ENCODE assay signal across 8 mouse cellular contexts in genomic region chr14:25800166-25800960, GRCm38 (mm10). TPM values are rescaled to one million over a fixed set of nuclear protein-coding genes. Genes with fewer than 3 reads are reported as not detected.
DNase-seq lines count a peak whose midpoint lies in the region; ATAC-seq lines count a peak whose summit lies in the region.

No protein-coding gene starts in this region.

- 0 out of 2 replicates have a peak overlapping the region, but pooled peaks have one; percentile 30 for H3K4me2 ChIP-seq in embryonic facial prominence, embryonic 15.5 days (replicated peaks)
- H3K4me2 ChIP-seq in heart, embryonic 11.5 days = peak overlapping the region; percentile 27; the same call in 1 of the 2 replicates
- no peak overlapping the region for H3K4me2 ChIP-seq in kidney, embryonic 14.5 days (replicated peaks; ENCODE audit: low read depth, low read length)
- no peak overlapping the region for H3K4me2 ChIP-seq in limb, embryonic 15.5 days

- DNase-seq in A20 (ENCODE audit: low read depth, low spot score) = peak; percentile 74
- DNase-seq in adrenal gland, postnatal 4 days (ENCODE audit: low spot score in 2 of 2) = peak; percentile 65
- peak; percentile 83 for DNase-seq in naive thymus-derived CD4-positive, alpha-beta T cell, adult 2 months (ENCODE audit: low read depth)
- DNase-seq in splenic B cell, adult 2 months (ENCODE audit: low read depth, low spot score) = peak; percentile 85

- peaks cover 27% of the 10 kb centered on the region for H3K4me1 ChIP-seq in embryonic facial prominence, embryonic 15.5 days
- no peaks in the 10 kb centered on the region for H3K4me1 ChIP-seq in heart, embryonic 11.5 days (ENCODE audit: control insufficient read depth, insufficient read depth, low read length)
- H3K4me1 ChIP-seq in kidney, embryonic 14.5 days (ENCODE audit: control insufficient read depth, insufficient read depth, low read length) = peaks cover 15% of the 10 kb centered on the region
- H3K4me1 ChIP-seq in limb, embryonic 15.5 days = peaks cover 61% of the 10 kb centered on the region

- no peak overlapping the region for H3K9ac ChIP-seq in embryonic facial prominence, embryonic 15.5 days
- H3K9ac ChIP-seq in heart, embryonic 11.5 days (ENCODE audit: low read depth, low read length) = 0 out of 2 replicates have a peak overlapping the region, but pooled peaks have one; percentile 28
- no peak overlapping the region for H3K9ac ChIP-seq in kidney, embryonic 14.5 days (ENCODE audit: low read depth, low read length)
- no peak overlapping the region for H3K9ac ChIP-seq in limb, embryonic 15.5 days

- H3K36me3 ChIP-seq in embryonic facial prominence, embryonic 15.5 days = no peaks in the 10 kb centered on the region
- H3K36me3 ChIP-seq in heart, embryonic 11.5 days (ENCODE audit: control insufficient read depth, insufficient read depth, low read length) = no peaks in the 10 kb centered on the region
- no peaks in the 10 kb centered on the region for H3K36me3 ChIP-seq in kidney, embryonic 14.5 days (ENCODE audit: control insufficient read depth, insufficient read depth, low read length)
- H3K36me3 ChIP-seq in limb, embryonic 15.5 days = no peaks in the 10 kb centered on the region
- no peaks in the 10 kb centered on the region for H3K36me3 ChIP-seq in splenic B cell, adult 2 months (ENCODE audit: control insufficient read depth, insufficient read depth, low read length, poor library complexity, severe bottlenecking)

- WGBS in embryonic facial prominence, embryonic 15.5 days = 24% methylated on average over 19 of the region's 19 CpGs
- WGBS in heart, embryonic 11.5 days (ENCODE audit: insufficient replicate concordance) = 13% methylated on average over 19 of the region's 19 CpGs
- WGBS in kidney, embryonic 14.5 days = 25% methylated on average over 19 of the region's 19 CpGs
- WGBS in limb, embryonic 15.5 days = 22% methylated on average over 19 of the region's 19 CpGs

- ATAC-seq in embryonic facial prominence, embryonic 15.5 days (ENCODE audit: insufficient number of reproducible peaks, low FRiP score, low TSS enrichment, low read depth) = no peak
- ATAC-seq in heart, embryonic 11.5 days (replicated peaks; ENCODE audit: insufficient number of reproducible peaks, low FRiP score, low TSS enrichment) = no peak
- peak; percentile 82 for ATAC-seq in kidney, embryonic 14.5 days (ENCODE audit: low FRiP score, low TSS enrichment)
- peak; percentile 63 for ATAC-seq in limb, embryonic 15.5 days (ENCODE audit: insufficient number of reproducible peaks, low FRiP score, low TSS enrichment, low read depth)

- H3K27me3 ChIP-seq in embryonic facial prominence, embryonic 15.5 days = no peaks in the 10 kb centered on the region
- H3K27me3 ChIP-seq in heart, embryonic 11.5 days (ENCODE audit: control insufficient read depth, insufficient read depth, low read length) = no peaks in the 10 kb centered on the region
- H3K27me3 ChIP-seq in kidney, embryonic 14.5 days (ENCODE audit: control insufficient read depth, insufficient read depth, low read length) = no peaks in the 10 kb centered on the region
- H3K27me3 ChIP-seq in limb, embryonic 15.5 days = no peaks in the 10 kb centered on the region
- no peaks in the 10 kb centered on the region for H3K27me3 ChIP-seq in splenic B cell, adult 2 months (ENCODE audit: control insufficient read depth, insufficient read depth, low read length, poor library complexity, severe bottlenecking)

- no peak overlapping the region for H3K4me3 ChIP-seq in embryonic facial prominence, embryonic 15.5 days (replicated peaks)
- no peak overlapping the region for H3K4me3 ChIP-seq in heart, embryonic 11.5 days (ENCODE audit: low read depth, low read length)
- H3K4me3 ChIP-seq in kidney, embryonic 14.5 days (ENCODE audit: low read length) = no peak overlapping the region
- no peak overlapping the region for H3K4me3 ChIP-seq in limb, embryonic 15.5 days

- no peaks in the 10 kb centered on the region for H3K9me3 ChIP-seq in embryonic facial prominence, embryonic 15.5 days (replicated peaks)
- no peaks in the 10 kb centered on the region for H3K9me3 ChIP-seq in heart, embryonic 11.5 days (replicated peaks; ENCODE audit: control insufficient read depth, low read length)
- H3K9me3 ChIP-seq in kidney, embryonic 14.5 days (ENCODE audit: control insufficient read depth, low read length) = no peaks in the 10 kb centered on the region
- H3K9me3 ChIP-seq in limb, embryonic 15.5 days = no peaks in the 10 kb centered on the region

- no peak overlapping the region for H3K27ac ChIP-seq in embryonic facial prominence, embryonic 15.5 days (replicated peaks)
- no peak overlapping the region for H3K27ac ChIP-seq in heart, embryonic 11.5 days (ENCODE audit: low read depth, low read length)
- H3K27ac ChIP-seq in kidney, embryonic 14.5 days (ENCODE audit: low read depth, low read length) = no peak overlapping the region
- H3K27ac ChIP-seq in limb, embryonic 15.5 days = peak overlapping the region; percentile 67

RNA-seq across cellular contexts. Expression of gene Zcchc24, which starts 31.5 kb away (rescaled TPM):
- total RNA-seq in adrenal gland, postnatal 4 days (2021) = 10 to 100 TPM; 30.2 to 34.7 TPM
- polyA plus RNA-seq in embryonic facial prominence, embryonic 15.5 days (2015; fragmentation: Nextera tagmentation; extraction: Ambion mirVana) = 34.0 and 35.2 TPM in 2 replicates
- polyA plus RNA-seq in heart, embryonic 11.5 days (2014; fragmentation: Nextera tagmentation; extraction: Ambion mirVana) = 18.9 and 22.6 TPM in 2 replicates
- polyA plus RNA-seq in kidney, embryonic 14.5 days (2014; fragmentation: Nextera tagmentation; extraction: Ambion mirVana) = 17.0 and 24.0 TPM in 2 replicates
- 31.6 and 35.4 TPM in 2 replicates for polyA plus RNA-seq in limb, embryonic 15.5 days (2015; fragmentation: Nextera tagmentation; extraction: Ambion mirVana)

RNA-seq across cellular contexts. Expression of gene Anxa11, which starts 41.6 kb away (rescaled TPM):
- 10 to 100 TPM; 54.9 to 58.8 TPM for total RNA-seq in adrenal gland, postnatal 4 days (2021)
- polyA plus RNA-seq in embryonic facial prominence, embryonic 15.5 days (2015; fragmentation: Nextera tagmentation; extraction: Ambion mirVana) = 29.4 and 29.6 TPM in 2 replicates
- 14.7 and 18.6 TPM in 2 replicates for polyA plus RNA-seq in heart, embryonic 11.5 days (2014; fragmentation: Nextera tagmentation; extraction: Ambion mirVana)
- 29.1 and 44.5 TPM in 2 replicates for polyA plus RNA-seq in kidney, embryonic 14.5 days (2014; fragmentation: Nextera tagmentation; extraction: Ambion mirVana)
- 20.9 and 28.6 TPM in 2 replicates for polyA plus RNA-seq in limb, embryonic 15.5 days (2015; fragmentation: Nextera tagmentation; extraction: Ambion mirVana)

Comparison
In these comparisons a context has a peak if more than half of its experiments do, and no peak if none do; other contexts are left out.
1. ATAC-seq: peak in kidney, embryonic 14.5 days (single experiment) and limb, embryonic 15.5 days (single experiment); none in embryonic facial prominence, embryonic 15.5 days (single experiment) and heart, embryonic 11.5 days (single experiment).
2. H3K4me2 ChIP-seq: peak in embryonic facial prominence, embryonic 15.5 days (single experiment) and heart, embryonic 11.5 days (single experiment); none in kidney, embryonic 14.5 days (single experiment) and limb, embryonic 15.5 days (single experiment).
3. Peak in every context shown above with its lines, with median percentiles within 50 percentile points of each other: DNase-seq.